Mouse (Mus musculus): Measurements from ENCODE around the gene 1520401A03Rik. TPM values are rescaled to one million over a fixed set of nuclear protein-coding genes. Genes with fewer than 3 reads are reported as not detected.

Gene 1520401A03Rik
- polyA plus RNA-seq, 1 experiment from 2014 or later, result not detected

GRCm38 (mm10) chr17:23741359-23742209 lies 19.0 kb upstream of the 1520401A03Rik start:
- 53% methylated on average over 38 of the region's 38 CpGs for WGBS
- Histone ChIP-seq H3K27ac (replicated peaks) (no peak overlapping the region), H3K4me3 (peak overlapping the region; percentile 31; the same call in 1 of the 2 replicates), H3K9me3 (no peaks in the 10 kb centered on the region), H3K36me3 (peaks cover 8% of the 10 kb centered on the region; the same call in 1 of the 2 replicates), H3K9ac (replicated peaks) (no peak overlapping the region), H3K27me3 (peaks cover 61% of the 10 kb centered on the region), H3K4me1 (peaks cover 53% of the 10 kb centered on the region), H3K4me2 (replicated peaks) (peak overlapping the region; percentile 43)
- ATAC-seq (replicated peaks), result no peak

DNA sequence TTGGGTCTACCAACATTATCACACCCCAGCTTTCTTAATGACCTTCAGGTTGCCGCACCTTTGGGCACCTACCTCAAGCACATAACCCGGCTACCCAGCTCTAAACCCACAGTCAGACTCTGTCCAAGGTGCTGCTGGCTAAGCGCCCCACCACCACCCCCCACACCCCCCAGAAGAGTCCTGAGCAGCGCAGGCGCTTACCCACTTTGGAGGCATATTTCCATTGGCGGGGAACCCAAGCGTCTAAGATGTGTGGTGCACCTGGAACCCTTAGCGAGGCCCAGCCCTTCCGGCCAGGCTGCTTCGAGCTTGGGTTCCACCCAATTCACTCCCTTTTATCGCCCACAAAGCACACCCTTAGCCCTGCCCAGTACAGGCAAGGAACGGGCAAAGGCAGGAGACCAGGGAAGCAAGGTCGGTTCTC lies 18.0 kb upstream of the 1520401A03Rik start, which contains the start of gene Paqr4:
Gene Paqr4 (minus strand): TSS at position 270 of the 424 bp plus-strand sequence.
- 7% methylated on average over 13 of the region's 13 CpGs for WGBS
- ATAC-seq (replicated peaks), result no peak
- Histone ChIP-seq H3K9me3 (no peaks in the 10 kb centered on the region), H3K27me3 (peaks cover 51% of the 10 kb centered on the region), H3K4me3 (peak within 1 kb of the TSS; percentile 89), H3K9ac (replicated peaks) (peak within 1 kb of the TSS; percentile 78), H3K36me3 (peaks cover 13% of the 10 kb centered on the region), H3K4me1 (peaks cover 46% of the 10 kb centered on the region), H3K4me2 (replicated peaks) (peak within 1 kb of the TSS; percentile 94), H3K27ac (replicated peaks) (peak within 1 kb of the TSS; percentile 78)

GRCm38 (mm10) chr17:23740136-23740584 lies 17.6 kb upstream of the 1520401A03Rik start:
- Histone ChIP-seq H3K27me3 (peaks cover 47% of the 10 kb centered on the region), H3K27ac (replicated peaks) (peak overlapping the region; percentile 78), H3K9ac (replicated peaks) (peak overlapping the region; percentile 78), H3K4me1 (peaks cover 42% of the 10 kb centered on the region), H3K4me3 (peak overlapping the region; percentile 89), H3K9me3 (no peaks in the 10 kb centered on the region), H3K4me2 (replicated peaks) (peak overlapping the region; percentile 94), H3K36me3 (peaks cover 13% of the 10 kb centered on the region)
- WGBS, result under 1% methylated on average over 45 of the region's 46 CpGs
- peak; percentile 86 for ATAC-seq (replicated peaks)

DNA sequence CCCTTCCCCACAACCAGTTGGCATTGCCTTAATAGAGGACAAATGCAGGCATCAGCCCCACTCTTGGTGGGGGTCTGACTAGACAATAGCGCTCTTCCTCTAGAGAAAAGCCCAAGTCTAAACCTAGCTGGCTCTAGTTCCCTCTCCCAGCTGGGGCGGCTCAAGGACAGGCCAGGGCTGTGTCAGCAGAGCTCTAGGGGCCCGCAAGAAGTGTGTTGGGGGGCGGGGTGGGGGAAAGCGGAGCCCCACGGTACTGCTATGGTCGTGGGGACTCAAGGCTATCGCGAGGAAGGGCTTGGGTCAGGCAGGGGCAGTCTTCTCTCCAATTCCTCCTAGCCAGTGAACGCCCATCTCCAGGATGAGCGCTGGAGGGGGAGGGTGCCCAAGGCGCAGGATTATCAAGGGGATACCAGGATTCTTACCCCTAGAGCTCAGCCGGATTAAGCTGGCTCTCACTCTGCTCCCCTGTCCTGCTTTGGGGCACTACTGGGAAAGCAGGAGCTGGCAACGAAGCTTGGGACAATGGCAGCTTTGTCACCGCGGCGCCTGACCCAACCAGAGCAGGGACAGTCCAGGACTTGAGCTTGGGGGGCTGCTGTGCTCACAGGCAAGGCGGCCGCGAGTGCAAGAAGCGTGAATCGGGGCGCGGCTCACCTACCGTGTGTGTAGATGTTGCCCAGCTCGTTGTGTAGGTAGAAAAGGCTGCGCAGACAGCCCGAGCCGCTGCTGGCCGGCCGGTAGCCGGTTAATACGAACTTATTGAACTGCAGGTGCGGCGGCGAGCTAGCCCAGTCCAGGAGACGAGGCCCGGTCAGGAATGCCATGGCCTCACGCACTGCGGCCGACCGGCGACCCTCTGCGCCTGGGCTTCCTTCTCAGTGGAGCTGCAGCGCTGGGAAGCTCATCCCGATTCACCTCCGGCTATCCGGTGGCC lies 16.9 kb upstream of the 1520401A03Rik start:
- H3K36me3 ChIP-seq, result peaks cover 13% of the 10 kb centered on the region
- no peaks in the 10 kb centered on the region for H3K9me3 ChIP-seq
- peak; percentile 34 for ATAC-seq (replicated peaks)
- peaks cover 35% of the 10 kb centered on the region for H3K4me1 ChIP-seq
- peak overlapping the region; percentile 89 for H3K4me3 ChIP-seq
- H3K27ac ChIP-seq (replicated peaks), result peak overlapping the region; percentile 78
- H3K9ac ChIP-seq (replicated peaks), result peak overlapping the region; percentile 78
- WGBS, result under 1% methylated on average over 48 of the region's 48 CpGs
- peaks cover 40% of the 10 kb centered on the region for H3K27me3 ChIP-seq
- peak overlapping the region; percentile 94 for H3K4me2 ChIP-seq (replicated peaks)

DNA sequence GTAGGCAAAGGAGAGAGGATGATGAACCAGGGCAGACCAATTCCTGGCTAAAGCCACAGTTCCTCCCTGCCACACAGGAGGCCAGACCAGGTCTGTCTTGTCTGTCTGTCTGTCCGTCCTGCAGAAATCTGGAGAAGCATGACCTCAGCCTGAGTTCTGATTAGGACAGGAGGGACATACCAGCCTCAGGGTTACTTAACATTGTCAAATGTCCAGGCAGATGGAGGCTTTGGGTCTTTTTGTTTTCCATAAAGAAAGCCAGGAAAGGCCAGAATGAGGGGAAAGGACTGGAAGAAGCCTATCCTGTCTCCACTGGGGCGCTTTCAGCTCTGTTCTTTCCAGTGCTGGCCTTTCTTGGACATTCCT lies 16.2 kb upstream of the 1520401A03Rik start:
- WGBS, result 24% methylated on average over 2 of the region's 2 CpGs
- no peaks in the 10 kb centered on the region for H3K9me3 ChIP-seq
- peak overlapping the region; percentile 78 for H3K9ac ChIP-seq (replicated peaks)
- H3K36me3 ChIP-seq, result peaks cover 13% of the 10 kb centered on the region
- peaks cover 33% of the 10 kb centered on the region for H3K27me3 ChIP-seq
- peaks cover 35% of the 10 kb centered on the region for H3K4me1 ChIP-seq
- peak overlapping the region; percentile 94 for H3K4me2 ChIP-seq (replicated peaks)
- 0 out of 2 replicates have a peak overlapping the region, but pooled peaks have one; percentile 78 for H3K27ac ChIP-seq (replicated peaks)
- no peak for ATAC-seq (replicated peaks)
- peak overlapping the region; percentile 89 for H3K4me3 ChIP-seq

- H3K4me1 ChIP-seq, result peaks cover 35% of the 10 kb centered on the region
- no peak overlapping the region for H3K27ac ChIP-seq (replicated peaks)
- H3K9ac ChIP-seq (replicated peaks), result no peak overlapping the region
- peaks cover 23% of the 10 kb centered on the region for H3K27me3 ChIP-seq
- no peak for ATAC-seq (replicated peaks)
- 62% methylated on average over 15 of the region's 15 CpGs for WGBS
- 0 out of 2 replicates have a peak overlapping the region, but pooled peaks have one; percentile 89 for H3K4me3 ChIP-seq
- H3K4me2 ChIP-seq (replicated peaks), result peak overlapping the region; percentile 94
- H3K36me3 ChIP-seq, result peaks cover 13% of the 10 kb centered on the region
- no peaks in the 10 kb centered on the region for H3K9me3 ChIP-seq
These were observed 15.2 kb upstream of the 1520401A03Rik start for GRCm38 (mm10) chr17:23737493-23738445.

GRCm38 (mm10) chr17:23734341-23734740 lies 11.8 kb upstream of the 1520401A03Rik start:
- no peak overlapping the region for H3K27ac ChIP-seq (replicated peaks)
- WGBS, result 36% methylated on average over 1 of the region's 1 CpGs
- H3K36me3 ChIP-seq, result peaks cover 13% of the 10 kb centered on the region
- H3K4me3 ChIP-seq, result no peak overlapping the region
- H3K9me3 ChIP-seq, result no peaks in the 10 kb centered on the region
- ATAC-seq (replicated peaks), result no peak
- H3K4me1 ChIP-seq, result peaks cover 17% of the 10 kb centered on the region
- no peaks in the 10 kb centered on the region for H3K27me3 ChIP-seq
- H3K9ac ChIP-seq (replicated peaks), result no peak overlapping the region
- H3K4me2 ChIP-seq (replicated peaks), result no peak overlapping the region

GRCm38 (mm10) chr17:23730441-23730840 lies 7.9 kb upstream of the 1520401A03Rik start:
- no peak for ATAC-seq (replicated peaks)
- H3K4me1 ChIP-seq, result peaks cover 14% of the 10 kb centered on the region
- H3K36me3 ChIP-seq, result no peaks in the 10 kb centered on the region; the same call in 1 of the 2 replicates
- no peaks in the 10 kb centered on the region for H3K27me3 ChIP-seq
- H3K4me2 ChIP-seq (replicated peaks), result no peak overlapping the region
- H3K4me3 ChIP-seq, result no peak overlapping the region
- H3K9me3 ChIP-seq, result no peaks in the 10 kb centered on the region
- no peak overlapping the region for H3K27ac ChIP-seq (replicated peaks)
- 87% methylated on average over 1 of the region's 1 CpGs for WGBS
- H3K9ac ChIP-seq (replicated peaks), result no peak overlapping the region

- H3K4me3 ChIP-seq, result peak overlapping the region; percentile 97
- ATAC-seq (replicated peaks), result peak; percentile 74
- no peaks in the 10 kb centered on the region for H3K9me3 ChIP-seq
- peak overlapping the region; percentile 88 for H3K4me2 ChIP-seq (replicated peaks)
- no peaks in the 10 kb centered on the region for H3K36me3 ChIP-seq
- H3K4me1 ChIP-seq, result peaks cover 14% of the 10 kb centered on the region
- peak overlapping the region; percentile 62 for H3K9ac ChIP-seq (replicated peaks)
- under 1% methylated on average over 20 of the region's 20 CpGs for WGBS
- no peaks in the 10 kb centered on the region for H3K27me3 ChIP-seq
- H3K27ac ChIP-seq (replicated peaks), result peak overlapping the region; percentile 61
These were observed 4.2 kb upstream of the 1520401A03Rik start for GRCm38 (mm10) chr17:23726758-23727142.

- Histone ChIP-seq H3K4me2 (replicated peaks) (peak within 1 kb of the TSS; percentile 88), H3K27me3 (no peaks in the 10 kb centered on the region), H3K9ac (replicated peaks) (peak within 1 kb of the TSS; percentile 67), H3K9me3 (no peaks in the 10 kb centered on the region), H3K27ac (replicated peaks) (peak within 1 kb of the TSS; percentile 65), H3K36me3 (no peaks in the 10 kb centered on the region), H3K4me3 (peak within 1 kb of the TSS; percentile 97), H3K4me1 (peaks cover 14% of the 10 kb centered on the region)
- 1% methylated on average over 72 of the region's 73 CpGs for WGBS
- peak; percentile 95 for ATAC-seq (replicated peaks)
These were observed 3.6 kb upstream of the 1520401A03Rik start, which contains the start of gene Pkmyt1 for GRCm38 (mm10) chr17:23725999-23726757. Pkmyt1 (plus strand) TSS chr17:23726336.

All from forebrain, embryonic 15.5 days (tissue).